Mouse (Mus musculus) liver, postnatal 0 days (tissue): ENCODE data around the gene Tmem151b.
A peak's percentile ranks its signal among the peaks of the same experiment; 100 is the strongest.

Experiments
- CTCF ChIP-seq: sonication (generic); IDR thresholded peaks from 2 replicates; pipeline ENCODE4 v1.5.1; 2016; ENCODE audit warnings: antibody characterized with exemption, low read depth
- EP300 ChIP-seq: IDR thresholded peaks from 2 replicates; pipeline ENCODE4 v1.6.1; 2016; ENCODE audit warnings: antibody characterized with exemption, low read depth, mild to moderate bottlenecking

DNA sequence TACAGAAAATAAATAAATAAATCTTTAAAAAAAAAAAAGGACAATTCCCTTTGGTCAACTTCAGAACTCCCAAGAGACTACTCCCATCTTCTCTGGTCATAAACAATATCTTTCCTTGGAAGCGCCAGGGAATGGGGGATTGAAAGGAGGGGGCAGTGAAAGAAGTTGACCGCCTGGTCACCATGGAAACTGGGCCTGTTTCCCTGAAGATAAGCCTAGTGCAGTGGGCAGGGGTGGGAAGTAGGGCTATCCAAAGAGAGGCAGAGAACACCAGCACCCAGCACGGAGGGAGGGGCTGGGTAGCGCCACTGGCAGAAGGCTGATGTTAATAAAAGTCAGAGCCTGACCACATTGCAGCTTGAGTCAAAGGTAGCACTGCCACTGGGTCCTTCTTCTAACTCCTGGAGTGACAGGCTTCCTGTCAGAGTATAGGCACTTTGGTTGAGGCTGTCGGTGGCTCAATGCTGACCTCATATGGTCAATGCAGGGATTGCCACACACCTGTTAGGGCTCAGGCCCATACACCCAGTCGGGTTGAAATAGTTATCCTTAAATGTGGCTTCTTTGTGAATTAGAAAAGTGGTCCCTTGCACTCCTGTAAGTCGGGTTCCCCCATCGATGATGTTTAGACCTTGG, 2.5 kb upstream of the Tmem151b start:
- TF ChIP-seq CTCF (peak; percentile 92), EP300 (no peak)
